In genomic region chr14:55105836-55106809, GRCm38 (mm10) we compare ENCODE assay signal across 8 mouse cellular contexts. TPM values are rescaled to one million over a fixed set of nuclear protein-coding genes. Genes with fewer than 3 reads are reported as not detected.
DNase-seq lines count a peak whose midpoint lies in the region; ATAC-seq and TF ChIP-seq lines count a peak whose summit lies in the region.

Gene Ap1g2 (minus strand): TSS chr14:55106593.

- peaks cover 1 to 2% of the 10 kb centered on the region in 2 experiments; a peak in 2 of 4 replicates for H3K27me3 ChIP-seq in MEL (ENCODE audit: control insufficient read depth in 1 of 2, insufficient read depth in 2 of 2, low read length in 2 of 2)

- TF ChIP-seq EP300 in MEL (IDR thresholded peaks at IDR 0.05; ENCODE audit: low read depth in 1 of 2, low read length in 2 of 2): no peak

- peak within 1 kb of the TSS; percentile 72 to 97 for H3K4me3 ChIP-seq in MEL (ENCODE audit: control insufficient read depth in 1 of 2, insufficient read depth in 1 of 2, low read depth in 2 of 2, low read length in 2 of 2)

- no peak; a peak in 1 of 6 replicates for TF ChIP-seq CTCF in MEL (IDR thresholded peaks at IDR 0.05 in 2 of 3, conservative IDR thresholded peaks at IDR 0.05 in 1 of 3; ENCODE audit: control insufficient read depth in 1 of 3, insufficient read depth in 1 of 3, low read depth in 2 of 3, low read length in 3 of 3, poor library complexity in 1 of 3, severe bottlenecking in 1 of 3)

- H3K9me3 ChIP-seq in MEL (replicated peaks; ENCODE audit: insufficient read depth, low read length): no peaks in the 10 kb centered on the region

- TF ChIP-seq RAD21 in MEL (IDR thresholded peaks at IDR 0.05; ENCODE audit: low read depth, low read length): no peak

- peaks cover 0 to 5% of the 10 kb centered on the region in 2 experiments; a peak in 2 of 4 replicates for H3K36me3 ChIP-seq in MEL (ENCODE audit: control insufficient read depth in 1 of 2, insufficient read depth in 2 of 2, low read length in 2 of 2)

- peaks cover 2% of the 10 kb centered on the region; the same call in 1 of the 2 replicates for H3K79me2 ChIP-seq in MEL (ENCODE audit: control insufficient read depth, insufficient read depth, low read length, poor library complexity)

- peak; percentile 92 for DNase-seq in MEL (ENCODE audit: low read depth, low spot score)
- DNase-seq in cerebellum, adult 18-20 months: peak; percentile 89 to 91
- DNase-seq in forelimb bud, embryonic 11.5 days (ENCODE audit: low read depth, low spot score): peak; percentile 71
- DNase-seq in layer of hippocampus, postnatal 10 days (ENCODE audit: low spot score in 2 of 2): peak; percentile 81 to 89
- peak; percentile 87 for DNase-seq in lung, postnatal 10 days
- peak; percentile 74 for DNase-seq in ovary, postnatal 14 days (ENCODE audit: low spot score)
- peak; percentile 88 for DNase-seq in thymus, postnatal 25 days

- peak; percentile 79 to 82 for ATAC-seq in hematopoietic stem cell, adult 5-6 weeks (replicated peaks in 1 of 2; ENCODE audit: insufficient read depth in 1 of 2, low FRiP score in 2 of 2, low TSS enrichment in 1 of 2, low read depth in 1 of 2, poor library complexity in 2 of 2, severe bottlenecking in 2 of 2)

- H3K9ac ChIP-seq in MEL (ENCODE audit: control insufficient read depth, low read depth, low read length, poor library complexity, severe bottlenecking): peak within 1 kb of the TSS; percentile 78

- peak within 1 kb of the TSS; percentile 63 for H3K27ac ChIP-seq in MEL (ENCODE audit: control insufficient read depth, low read depth, low read length)

- peak in 1 of 2 experiments; percentile 88; a peak in 3 of 4 replicates for TF ChIP-seq POLR2A in MEL (IDR thresholded peaks at IDR 0.05; ENCODE audit: control insufficient read depth in 1 of 2, insufficient read depth in 1 of 2, low read depth in 1 of 2, low read length in 2 of 2, poor library complexity in 1 of 2)

- H3K4me1 ChIP-seq in MEL (ENCODE audit: control insufficient read depth in 1 of 2, insufficient read depth in 2 of 2, low read length in 2 of 2): peaks cover 6 to 10% of the 10 kb centered on the region in 2 experiments

TF ChIP-seq in MEL, 35 proteins besides CTCF, POLR2A, EP300 and RAD21:
- TF ChIP-seq MEF2A (IDR thresholded peaks at IDR 0.05; ENCODE audit: extremely low read depth, insufficient replicate concordance, low read depth, low read length, poor library complexity, severe bottlenecking) (no peak), CHD1 (IDR thresholded peaks at IDR 0.05; ENCODE audit: low read depth, low read length) (no peak), BHLHE40 (IDR thresholded peaks at IDR 0.05; ENCODE audit: borderline replicate concordance, low read depth, low read length) (no peak), MAZ (IDR thresholded peaks at IDR 0.05; ENCODE audit: low read depth, low read length) (peak; percentile 72), E2F4 (IDR thresholded peaks at IDR 0.05; ENCODE audit: borderline replicate concordance, low read depth, low read length) (peak; percentile 50; the same call in 1 of the 2 replicates), MYC (IDR thresholded peaks at IDR 0.05; ENCODE audit: low read depth, low read length) (peak; percentile 69; the same call in 1 of the 2 replicates), NELFE (IDR thresholded peaks at IDR 0.05; ENCODE audit: low read depth, low read length) (peak; percentile 90), TBP (IDR thresholded peaks at IDR 0.05; ENCODE audit: low read depth, low read length) (peak; percentile 73; the same call in 1 of the 2 replicates), ZC3H11A (IDR thresholded peaks at IDR 0.05; ENCODE audit: low read depth, low read length) (no peak), POLR2AphosphoS2 (IDR thresholded peaks at IDR 0.05; ENCODE audit: low read length) (peak; percentile 76; the same call in 1 of the 2 replicates), MAX (IDR thresholded peaks at IDR 0.05; ENCODE audit: low read length) (peak; percentile 72), SIN3A (IDR thresholded peaks at IDR 0.05; ENCODE audit: low read length) (peak; percentile 74), ETS1 (IDR thresholded peaks at IDR 0.05; ENCODE audit: low read depth, low read length) (no peak), SMC3 (IDR thresholded peaks at IDR 0.05; ENCODE audit: low read depth, low read length) (no peak), ZNF384 (IDR thresholded peaks at IDR 0.05; ENCODE audit: low read depth, low read length) (no peak), MXI1 (IDR thresholded peaks at IDR 0.05; ENCODE audit: low read depth, low read length) (peak; percentile 66; the same call in 1 of the 2 replicates), NRF1 (IDR thresholded peaks at IDR 0.05; ENCODE audit: insufficient read depth, low read depth, low read length, poor library complexity, severe bottlenecking) (peak; percentile 88), TCF12 (IDR thresholded peaks at IDR 0.05; ENCODE audit: low read depth, low read length) (0 out of 2 replicates have a peak, but pooled peaks have one; percentile 2), GATA1 (IDR thresholded peaks at IDR 0.05; ENCODE audit: low read depth, low read length) (no peak), ELF1 (IDR thresholded peaks at IDR 0.05; ENCODE audit: low read depth, low read length) (peak; percentile 97), CHD2 (IDR thresholded peaks at IDR 0.05; ENCODE audit: low read length) (no peak), JUND (IDR thresholded peaks at IDR 0.05; ENCODE audit: low read depth, low read length) (no peak), HCFC1 (IDR thresholded peaks at IDR 0.05; ENCODE audit: low read depth, low read length) (peak; percentile 74), MAFK (IDR thresholded peaks at IDR 0.05; ENCODE audit: borderline replicate concordance, low read depth, low read length) (no peak), RCOR1 (IDR thresholded peaks at IDR 0.05; ENCODE audit: low read depth, low read length) (no peak), KAT2A (conservative IDR thresholded peaks at IDR 0.05; ENCODE audit: low read depth, low read length) (no peak), MYB (IDR thresholded peaks at IDR 0.05; ENCODE audit: low read depth, low read length) (no peak), TAL1 (IDR thresholded peaks at IDR 0.05; ENCODE audit: low read length) (no peak), ZKSCAN1 (IDR thresholded peaks at IDR 0.05; ENCODE audit: low read depth, low read length) (no peak), POLR2AphosphoS5 (IDR thresholded peaks at IDR 0.05; ENCODE audit: borderline replicate concordance, low read depth, low read length) (no peak), ZMIZ1 (IDR thresholded peaks at IDR 0.05; ENCODE audit: low read depth, low read length) (peak; percentile 82; the same call in 1 of the 2 replicates), USF2 (IDR thresholded peaks at IDR 0.05; ENCODE audit: borderline replicate concordance in 1 of 2, insufficient read depth in 1 of 2, low read depth in 1 of 2, low read length in 2 of 2) (no peak), GABPA (IDR thresholded peaks at IDR 0.05; ENCODE audit: low read depth, low read length) (no peak), USF1 (IDR thresholded peaks at IDR 0.05; ENCODE audit: low read depth, low read length) (peak; percentile 41; the same call in 1 of the 2 replicates), UBTF (IDR thresholded peaks at IDR 0.05; ENCODE audit: borderline replicate concordance, insufficient read depth, low read depth, low read length) (no peak)
TF ChIP-seq in MEL: peak in this region for 15.

RNA-seq across cellular contexts. Expression of gene Ap1g2, which starts in this region (rescaled TPM):
- total RNA-seq in MEL (2012; rRNA removed): 12.5 and 12.6 TPM in 2 replicates
- 10 to 100 TPM in 1 of 2 experiments, not detected in 1; 47.9 TPM for polyA plus RNA-seq in MEL (2012; ENCODE audit: insufficient read depth in 1 of 2, insufficient read length in 2 of 2, low read depth in 1 of 2, low replicate concordance in 2 of 2, missing spikeins in 1 of 2)
- 17.2 and 23.9 TPM in 2 replicates for total RNA-seq in hematopoietic stem cell, adult 5-6 weeks (2017)
- total RNA-seq in layer of hippocampus, postnatal 10 days (2021): 10 to 100 TPM; 19.2 to 20.6 TPM

Comparison
In these comparisons a context has a peak if more than half of its experiments do, and no peak if none do; other contexts are left out.
1. Peak in every context shown above with its lines: DNase-seq, ATAC-seq, H3K4me3 ChIP-seq and H3K27ac ChIP-seq.